Mouse (Mus musculus): Measurements from ENCODE around the gene Cox8b.

The Cox8b gene

GRCm38 (mm10) chr7:140900220-140900619, at the start of gene Cox8b:
TSS of gene Cox8b (minus strand) at chr7:140900446.
- no peak for DNase-seq

- DNase-seq, result no peak
These were observed 49.0 kb upstream of the Cox8b start for GRCm38 (mm10) chr7:140949255-140949654.

- peak; percentile 13 for DNase-seq
These were observed 47.9 kb upstream of the Cox8b start for GRCm38 (mm10) chr7:140948161-140948560.

- peak; percentile 6 for DNase-seq
These were observed 46.7 kb upstream of the Cox8b start for GRCm38 (mm10) chr7:140946980-140947379.

- no peak for DNase-seq
These were observed 46.1 kb upstream of the Cox8b start for GRCm38 (mm10) chr7:140946311-140946710.

GRCm38 (mm10) chr7:140945247-140945646, 45.0 kb upstream of the Cox8b start:
- no peak for DNase-seq

GRCm38 (mm10) chr7:140944236-140944635, 44.0 kb upstream of the Cox8b start:
- no peak for DNase-seq

- peak; percentile 17 for DNase-seq
These were observed 43.1 kb upstream of the Cox8b start for GRCm38 (mm10) chr7:140943356-140943755.

GRCm38 (mm10) chr7:140942811-140943210, 42.6 kb upstream of the Cox8b start:
- DNase-seq, result no peak

GRCm38 (mm10) chr7:140942341-140942740, 42.1 kb upstream of the Cox8b start:
- no peak for DNase-seq

- DNase-seq, result peak; percentile 85
These were observed 41.2 kb upstream of the Cox8b start, which contains the start of gene Pgghg for GRCm38 (mm10) chr7:140941222-140942051. TSS of gene Pgghg (plus strand) at chr7:140941391.

GRCm38 (mm10) chr7:140939669-140940171, 39.5 kb upstream of the Cox8b start:
- DNase-seq, result peak; percentile 5

- DNase-seq, result no peak
These were observed 38.6 kb upstream of the Cox8b start for GRCm38 (mm10) chr7:140938896-140939295.

- DNase-seq, result peak; percentile 42
These were observed 38.2 kb upstream of the Cox8b start for GRCm38 (mm10) chr7:140938436-140938835.

GRCm38 (mm10) chr7:140927181-140927580, 26.9 kb upstream of the Cox8b start:
- no peak for DNase-seq

- DNase-seq, result no peak
These were observed 23.0 kb upstream of the Cox8b start for GRCm38 (mm10) chr7:140923070-140923775.

- DNase-seq, result peak; percentile 90
These were observed 22.3 kb upstream of the Cox8b start for GRCm38 (mm10) chr7:140922398-140923069.

- no peak for DNase-seq
These were observed 21.2 kb upstream of the Cox8b start for GRCm38 (mm10) chr7:140921225-140921975.

GRCm38 (mm10) chr7:140920418-140921029, 20.3 kb upstream of the Cox8b start, which contains the start of gene Nlrp6:
TSS of gene Nlrp6 (plus strand) at chr7:140920902.
- DNase-seq, result no peak

- DNase-seq, result no peak
These were observed 19.7 kb upstream of the Cox8b start for GRCm38 (mm10) chr7:140919911-140920310.

GRCm38 (mm10) chr7:140914031-140914690, 13.9 kb upstream of the Cox8b start:
- DNase-seq, result peak; percentile 70

Data from kidney, adult 18-20 months (tissue).